Mouse (Mus musculus) 416B (cell line): ENCODE measurements around the gene Atp5j.
A peak's percentile ranks its signal among the peaks of the same experiment; 100 is the strongest.

Experiments
- DNase-seq: peaks from one replicate; pipeline ENCODE4 v3.0.0; 2011; ENCODE audit warnings: low read depth

The Atp5j gene

DNA sequence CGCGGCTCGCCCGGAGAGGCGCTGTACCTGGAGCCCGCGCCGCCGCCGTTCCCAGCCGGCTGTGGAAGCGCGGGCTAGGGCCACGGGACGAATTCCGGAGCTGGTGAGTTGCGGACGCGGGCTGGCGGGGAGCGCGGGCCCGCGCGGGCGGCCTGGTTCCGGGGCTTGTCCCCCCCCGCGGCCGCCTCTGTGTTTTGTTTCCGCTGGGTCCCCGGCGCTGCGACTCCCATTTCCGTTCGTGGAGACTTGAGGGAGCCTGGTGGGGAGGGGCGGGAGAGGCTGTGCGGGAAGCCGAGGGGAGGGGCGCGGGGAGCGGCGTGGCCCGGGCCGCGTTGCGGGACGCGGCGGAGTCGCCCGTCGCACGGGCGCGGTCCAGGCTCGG, at the start of gene Atp5j:
Gene Atp5j (minus strand): TSS at position 185 of the 382 bp plus-strand sequence.
- DNase-seq = peak; percentile 73

DNA sequence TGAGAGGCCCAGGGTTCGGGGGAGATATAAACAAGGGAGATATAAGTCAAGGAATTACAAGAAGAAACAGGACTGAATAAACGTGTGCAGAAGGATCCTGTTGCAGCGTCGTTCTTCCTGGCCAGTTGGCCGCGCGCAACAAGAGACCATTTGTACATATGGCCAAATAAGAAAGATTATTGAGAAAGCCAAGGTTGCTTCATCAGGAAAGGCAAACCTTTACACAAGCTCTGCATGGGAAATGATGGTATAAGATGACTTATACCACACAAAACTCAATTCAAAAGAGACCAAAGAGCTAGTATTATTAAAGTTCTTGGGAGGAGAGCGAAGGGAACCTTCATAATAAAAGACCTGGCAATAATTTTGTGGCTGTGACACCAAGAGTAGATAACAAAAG, 49.1 kb upstream of the Atp5j start:
- DNase-seq = peak; percentile 44

DNA sequence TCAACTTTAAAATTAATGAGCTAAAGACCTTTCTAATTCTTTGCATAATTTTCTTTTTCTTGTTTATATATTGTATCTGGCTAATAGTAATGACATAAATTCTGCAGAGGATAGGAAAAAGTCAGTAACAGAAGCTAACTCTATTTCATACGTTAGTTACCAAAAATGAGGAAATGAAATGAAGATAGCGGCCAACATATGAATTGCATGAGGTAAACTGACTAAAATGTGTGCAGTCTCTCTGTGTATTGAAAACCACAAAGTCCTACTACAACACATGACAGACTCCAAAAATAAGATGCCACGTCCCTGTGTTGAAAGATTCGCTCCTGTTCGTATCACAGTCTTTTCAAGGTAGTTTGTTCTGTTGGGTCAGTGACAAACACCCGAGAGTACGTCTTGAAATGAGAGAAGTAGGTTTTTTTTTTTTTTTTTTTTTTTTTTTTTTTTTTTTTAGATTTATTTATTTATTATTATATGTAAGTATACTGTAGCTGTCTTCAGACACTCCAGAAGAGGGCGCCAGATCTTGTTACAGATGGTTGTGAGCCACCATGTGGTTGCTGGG, 46.4 kb upstream of the Atp5j start:
- DNase-seq = peak; percentile 26

DNA sequence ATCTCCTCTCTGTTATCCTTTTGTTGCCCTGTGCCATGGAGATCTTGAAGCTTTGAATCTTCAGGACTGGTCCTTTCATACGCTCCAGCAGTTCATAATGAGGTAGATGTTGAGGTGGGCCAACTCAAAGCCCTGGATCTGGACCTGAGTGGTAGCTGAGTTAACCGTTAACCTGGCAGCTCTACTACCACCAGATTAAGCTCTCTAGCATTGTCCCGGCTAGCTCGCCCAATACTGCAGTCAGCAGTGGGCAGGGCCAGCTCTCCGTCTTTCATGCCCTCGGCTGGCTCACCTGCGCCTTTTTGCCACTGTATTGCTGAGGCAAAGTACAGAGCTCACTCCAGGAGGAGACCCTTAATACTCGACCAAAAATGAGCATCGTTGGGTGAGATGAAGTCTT, 45.7 kb upstream of the Atp5j start:
- DNase-seq = no peak

DNA sequence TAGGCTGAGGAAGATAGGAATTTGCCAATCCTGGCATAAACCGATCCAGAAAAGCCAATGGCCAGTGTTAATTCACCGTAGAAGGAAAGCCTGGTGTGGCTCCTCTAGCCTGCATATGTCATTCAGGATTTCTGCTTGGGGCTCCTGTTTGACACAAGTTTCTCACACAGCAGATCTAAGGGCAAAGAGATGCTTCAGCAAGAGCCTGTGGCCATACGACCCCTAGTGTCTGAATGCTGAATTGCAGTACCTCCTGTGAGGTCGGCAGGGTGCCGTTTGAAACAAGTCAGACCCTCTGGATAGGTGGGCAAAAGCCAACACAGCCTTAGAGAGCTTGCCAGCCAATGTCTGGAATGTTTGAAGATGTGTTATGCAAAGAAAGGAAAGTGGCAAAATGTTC, 43.7 kb upstream of the Atp5j start:
- DNase-seq = peak; percentile 80

DNA sequence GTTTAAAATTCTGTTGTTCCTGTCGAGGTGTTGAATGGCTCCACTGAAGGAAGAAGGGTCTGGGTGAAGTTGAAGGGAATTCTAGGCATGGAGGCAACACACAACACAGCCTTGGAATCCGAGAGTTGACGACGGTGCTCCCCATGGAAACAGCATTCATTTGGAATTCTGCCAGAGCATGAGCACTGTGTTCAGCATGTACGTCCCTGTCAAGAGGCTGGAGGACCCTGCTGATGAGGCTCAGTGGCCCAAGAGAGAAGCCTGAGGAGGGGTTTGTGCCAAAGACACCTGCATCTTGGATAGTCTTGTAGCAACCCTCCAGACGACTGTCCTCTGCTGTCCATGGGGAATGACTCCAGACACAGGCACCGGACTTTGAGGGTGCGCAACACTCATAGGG, 40.7 kb upstream of the Atp5j start:
- DNase-seq = no peak

DNA sequence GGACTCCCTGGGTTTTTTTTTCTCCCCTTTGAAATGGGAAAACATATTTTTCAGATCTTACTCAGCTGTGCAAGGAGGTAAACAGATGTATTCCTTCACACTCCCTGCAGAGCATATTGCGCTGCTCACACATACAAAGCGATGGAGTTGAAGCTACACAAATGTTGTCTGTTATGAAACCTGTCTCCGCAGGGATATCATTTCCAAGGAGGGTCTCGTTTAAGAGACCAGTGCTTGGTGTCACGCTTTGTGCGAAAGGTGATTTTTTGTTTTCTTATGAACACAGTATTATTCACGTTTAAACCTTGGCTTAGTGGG, 40.3 kb upstream of the Atp5j start:
- DNase-seq = no peak

DNA sequence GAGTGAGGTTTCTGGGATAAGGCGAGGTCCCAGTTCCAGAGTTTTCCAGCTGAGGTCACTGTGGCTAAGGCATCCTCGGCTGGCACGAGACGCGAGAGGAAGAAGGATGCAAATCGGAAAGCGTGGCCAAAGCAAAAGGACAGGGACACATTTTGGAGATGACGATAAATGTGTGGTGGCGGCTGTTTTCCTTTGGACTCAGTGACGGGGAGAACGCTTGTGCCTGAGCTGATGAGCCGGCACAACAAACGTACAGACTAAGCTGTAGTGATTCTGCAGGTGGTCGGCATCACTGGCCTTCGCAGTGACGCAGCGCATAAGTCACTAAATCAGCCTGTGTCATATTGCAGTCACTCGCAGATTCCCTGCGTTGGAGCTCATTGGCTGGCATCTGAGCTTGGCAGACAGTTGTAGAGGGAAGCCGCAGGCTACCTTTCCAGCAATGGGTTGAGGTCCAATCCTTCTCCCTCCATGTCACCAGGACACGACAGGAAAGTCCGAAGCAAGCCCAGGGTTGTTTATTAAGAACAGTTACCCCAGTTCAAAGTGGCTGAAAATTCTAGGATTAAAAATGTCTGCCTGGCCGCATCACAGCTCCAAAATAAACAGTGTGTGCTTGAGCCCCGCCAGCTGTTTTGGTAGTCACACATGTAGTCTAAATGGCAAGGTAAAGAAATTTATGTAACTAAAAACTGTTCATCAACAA, 39.7 kb upstream of the Atp5j start:
- no peak for DNase-seq

DNA sequence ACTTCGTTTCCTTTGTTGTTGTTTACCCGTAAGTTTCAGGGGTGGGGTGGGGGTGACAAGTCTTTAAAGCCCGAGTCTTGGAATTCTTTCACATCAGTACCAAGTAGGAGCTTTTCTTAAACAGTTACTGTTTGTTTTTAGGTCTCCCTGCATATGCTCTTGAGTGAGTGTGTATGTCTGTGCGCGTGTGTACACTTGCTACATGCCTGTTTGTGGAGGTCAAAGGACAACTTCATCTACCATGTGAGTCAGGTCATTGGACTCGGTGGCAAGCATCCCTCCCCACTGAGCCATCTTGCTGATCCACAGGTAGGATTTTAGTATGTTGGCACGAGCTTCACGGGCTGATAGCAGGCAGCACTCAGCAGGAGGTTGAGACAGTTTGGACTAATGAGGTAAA, 38.4 kb upstream of the Atp5j start:
- no peak for DNase-seq

DNA sequence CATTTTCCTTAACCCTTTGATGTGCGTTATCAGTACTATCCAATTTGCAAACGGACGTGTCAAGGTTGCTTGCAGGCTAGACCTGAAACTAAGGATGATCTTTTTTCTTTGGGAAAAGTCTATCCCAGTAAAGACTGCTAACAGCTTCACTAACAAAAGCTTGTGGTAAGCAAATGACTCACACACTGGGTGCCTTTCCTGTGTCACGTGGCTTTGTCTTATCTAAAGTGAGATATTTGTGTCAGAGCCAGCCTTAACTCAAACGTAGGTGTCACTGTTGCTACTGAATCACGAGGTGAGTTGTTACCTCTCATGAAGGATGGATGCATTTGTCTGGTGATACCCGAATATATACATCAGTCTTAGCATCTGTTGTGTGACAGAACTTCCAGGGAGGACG, 29.2 kb upstream of the Atp5j start:
- DNase-seq = peak; percentile 27

DNA sequence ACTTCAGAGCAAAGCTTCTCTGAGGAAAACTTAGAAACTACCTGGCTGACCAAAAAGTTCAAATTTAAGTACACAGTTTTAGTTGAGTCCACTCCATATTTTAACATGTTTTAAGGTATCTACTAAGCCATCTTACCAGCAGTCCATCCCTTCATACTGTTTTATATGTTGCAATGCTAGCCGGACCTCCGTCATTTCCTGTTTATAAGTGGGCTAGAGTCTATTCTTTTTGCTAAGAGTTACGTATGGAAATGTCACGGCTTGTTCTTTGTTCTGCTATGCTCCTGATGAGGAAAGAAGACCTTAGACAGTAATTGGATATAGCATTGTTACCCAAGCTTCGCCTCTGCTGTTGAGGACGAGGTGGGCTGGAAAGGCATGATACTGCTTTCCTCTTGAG, 18.1 kb upstream of the Atp5j start:
- DNase-seq = peak; percentile 29

DNA sequence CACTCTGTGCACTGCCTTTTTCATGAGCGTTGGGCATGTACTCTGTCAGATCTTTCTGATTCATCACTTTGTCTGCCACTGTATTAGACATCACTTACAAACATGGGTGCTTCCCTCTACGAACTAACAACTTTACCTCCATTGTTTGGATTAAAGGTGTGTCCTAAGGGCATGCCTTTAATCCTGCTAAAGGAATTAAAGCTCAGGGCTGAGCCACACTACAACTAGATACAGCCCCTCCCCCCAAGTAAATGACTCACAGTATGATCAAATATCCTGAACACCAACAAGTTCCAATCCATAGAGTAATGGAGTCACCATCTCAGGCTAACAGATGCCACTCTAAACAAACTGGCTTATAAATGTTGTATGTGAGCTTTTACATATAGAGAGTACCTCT, 3.2 kb upstream of the Atp5j start:
- DNase-seq = peak; percentile 28

DNA sequence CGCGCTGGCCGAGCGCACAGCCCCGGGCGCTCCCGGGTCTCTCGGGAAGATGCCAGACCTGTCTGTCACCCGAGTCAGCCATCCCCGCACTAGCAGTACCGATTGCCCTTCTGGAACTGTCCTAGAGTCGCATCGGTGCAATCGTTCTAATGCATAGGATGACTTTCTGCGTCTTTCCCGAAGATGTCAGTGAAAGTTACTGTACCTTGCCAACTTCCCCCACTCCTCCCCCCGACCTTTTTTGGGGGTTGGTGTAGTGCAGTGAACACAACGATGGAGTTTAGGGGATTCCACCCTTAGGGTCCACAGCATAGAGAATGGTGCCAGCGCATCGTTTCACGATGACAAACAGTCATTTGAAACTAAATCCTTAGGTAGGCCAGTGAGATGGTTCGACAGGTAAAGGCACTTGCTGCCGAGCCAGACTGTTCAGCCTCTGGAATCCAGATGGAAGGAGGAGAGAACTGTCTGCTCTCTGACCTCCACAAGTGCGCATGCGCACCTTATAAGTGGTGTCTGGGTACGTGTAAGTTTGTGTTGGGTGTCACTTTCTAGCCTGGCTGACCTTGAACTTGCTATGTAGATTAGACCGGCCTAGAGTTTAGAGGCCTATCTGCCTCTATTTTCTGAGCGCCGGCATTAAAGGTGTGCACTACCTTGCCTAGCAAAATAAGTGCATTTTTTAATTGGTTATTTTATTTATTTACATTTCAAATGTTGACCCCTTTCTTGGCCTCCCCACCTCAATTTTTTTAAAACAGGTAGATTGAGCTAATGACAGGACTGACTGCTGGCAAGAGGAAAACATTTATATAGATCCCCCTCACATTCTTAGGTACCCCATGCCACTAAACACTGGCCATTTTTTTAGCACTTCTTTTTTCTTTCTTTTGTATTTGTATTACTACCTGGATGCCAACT, 658 bp upstream of the Atp5j start:
- peak; percentile 91 for DNase-seq

DNA sequence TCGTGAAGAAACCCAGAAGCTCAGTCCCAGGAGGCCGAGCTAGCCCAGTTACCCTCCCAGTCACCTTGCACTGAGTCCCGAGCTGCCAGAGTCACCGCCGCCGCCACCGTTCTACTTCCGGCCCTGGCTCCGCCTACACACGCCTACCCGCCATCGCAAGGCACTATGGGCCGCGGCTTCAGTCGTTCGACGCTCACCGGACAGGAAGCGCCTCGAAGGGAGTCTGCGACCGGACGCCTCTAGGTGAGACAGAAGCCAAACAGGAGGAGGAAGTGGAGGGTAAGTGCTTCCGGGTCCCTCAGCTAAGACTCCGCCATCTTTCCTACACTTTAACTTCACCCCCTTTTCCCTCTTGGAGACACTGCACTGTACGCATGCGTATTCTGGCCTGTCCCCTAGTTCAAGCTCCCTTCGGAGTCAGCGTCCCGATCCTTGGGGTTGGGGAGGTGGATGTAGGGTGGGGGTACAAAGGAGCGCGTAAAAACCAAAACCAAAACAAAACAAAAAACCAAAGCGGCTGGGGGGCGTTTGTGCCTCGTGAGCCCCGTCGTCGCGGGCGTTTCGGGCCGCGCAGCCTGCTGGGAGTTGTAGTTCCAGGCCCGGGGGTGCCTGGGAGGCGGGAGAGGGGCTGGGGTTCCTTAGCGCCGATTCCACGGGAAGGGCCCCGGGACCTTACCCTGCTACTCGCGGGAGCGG, 532 bp downstream of the Atp5j start, which contains the start of gene Gabpa:
Gene Gabpa (plus strand): TSS at position 181 of the 696 bp plus-strand sequence.
- peak; percentile 98 for DNase-seq

DNA sequence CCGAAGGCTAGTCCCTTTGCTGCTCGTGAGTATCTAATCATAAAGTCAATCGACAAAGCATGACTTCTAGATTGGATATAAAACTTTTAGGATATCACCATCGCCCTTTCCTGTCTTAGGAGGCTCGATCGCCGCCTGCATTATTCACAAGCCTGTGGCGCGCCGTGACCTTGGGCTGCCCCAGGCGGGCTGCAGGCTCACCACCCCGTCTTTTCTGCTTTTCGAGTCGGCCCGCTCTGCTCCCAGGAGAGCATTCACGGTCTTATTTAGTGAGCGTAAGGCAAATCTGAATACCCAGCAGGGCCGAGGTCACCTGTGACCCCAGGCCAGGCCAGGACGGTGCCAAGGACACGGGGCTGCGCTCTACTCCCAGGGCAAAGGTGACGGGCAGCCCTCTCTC, 1.1 kb downstream of the Atp5j start:
- DNase-seq = no peak

DNA sequence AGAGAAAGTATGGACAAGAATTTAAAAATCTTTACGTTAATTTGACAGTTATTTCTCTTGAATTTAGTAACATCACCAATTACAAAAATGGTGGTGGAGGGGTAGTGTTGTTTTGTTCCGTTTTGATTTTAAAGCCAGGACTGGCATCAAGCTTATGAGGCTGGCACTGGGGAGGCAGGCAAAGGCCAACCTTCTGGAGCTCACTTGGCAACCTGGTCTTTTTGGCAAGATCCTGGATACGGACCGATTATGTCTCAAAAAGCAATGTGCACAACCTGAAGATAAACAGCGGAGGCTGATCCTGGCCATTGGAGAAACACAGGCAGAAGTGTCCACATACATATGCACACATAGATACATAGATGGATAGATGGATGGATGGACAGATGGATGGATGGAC, 2.7 kb downstream of the Atp5j start:
- DNase-seq = no peak

DNA sequence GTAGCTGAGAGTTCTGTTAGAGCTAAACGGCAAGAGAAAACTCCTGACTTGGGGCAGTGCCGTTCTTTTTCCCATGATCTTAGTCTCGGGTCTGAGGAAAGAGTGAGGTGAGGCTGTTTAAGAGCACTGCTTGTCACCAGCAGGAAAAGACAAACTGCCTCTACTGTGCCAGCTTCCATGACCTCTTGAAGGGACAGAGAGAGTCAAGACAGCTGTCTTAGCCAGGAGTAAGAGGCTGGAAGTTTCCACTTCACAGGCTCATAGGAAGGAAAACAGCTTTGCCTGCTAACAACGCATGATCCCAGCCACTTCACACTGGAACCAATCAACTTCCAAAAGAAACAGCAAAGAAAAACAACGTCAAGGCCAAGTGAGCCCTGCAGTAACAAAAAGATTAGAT, 3.7 kb downstream of the Atp5j start:
- DNase-seq = no peak

DNA sequence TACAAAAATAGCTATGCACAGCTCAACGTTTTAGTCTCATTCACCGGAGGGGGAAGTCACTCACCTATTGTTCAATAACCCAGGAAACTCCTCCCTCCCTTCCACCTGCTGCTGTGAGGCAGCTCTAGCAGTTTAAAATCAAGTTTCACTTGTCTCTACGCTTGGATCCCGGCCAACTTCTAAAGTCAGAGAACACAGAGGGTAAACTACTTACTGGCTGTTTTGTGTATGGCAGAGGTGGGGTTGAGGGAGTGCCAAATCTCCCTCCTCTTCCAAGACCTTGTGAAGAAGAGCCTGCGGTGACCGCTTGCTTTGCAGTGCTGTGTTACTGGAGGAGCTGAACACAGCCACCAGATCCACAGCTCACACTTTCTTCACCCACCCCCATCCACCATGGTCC, 10.4 kb downstream of the Atp5j start:
- no peak for DNase-seq

DNA sequence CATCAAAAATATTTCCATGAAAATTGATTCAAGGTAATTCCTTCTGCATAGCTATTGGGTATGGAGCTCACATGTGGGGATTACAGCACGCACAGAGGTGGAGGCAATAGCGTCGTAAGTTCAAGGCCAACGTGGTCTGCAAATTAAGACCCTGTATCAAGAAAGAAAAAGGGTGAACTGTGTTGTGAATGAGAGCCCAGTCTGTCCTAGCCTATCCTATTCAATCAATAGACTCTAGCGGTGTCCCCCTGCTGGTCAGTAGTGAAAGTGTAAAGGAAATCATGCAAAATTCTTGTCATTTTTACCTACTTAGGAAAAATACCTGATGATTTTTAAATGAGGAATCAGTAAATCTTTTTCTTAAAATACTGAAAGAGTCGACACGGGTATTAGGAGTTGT, 18.0 kb downstream of the Atp5j start:
- peak; percentile 61 for DNase-seq

DNA sequence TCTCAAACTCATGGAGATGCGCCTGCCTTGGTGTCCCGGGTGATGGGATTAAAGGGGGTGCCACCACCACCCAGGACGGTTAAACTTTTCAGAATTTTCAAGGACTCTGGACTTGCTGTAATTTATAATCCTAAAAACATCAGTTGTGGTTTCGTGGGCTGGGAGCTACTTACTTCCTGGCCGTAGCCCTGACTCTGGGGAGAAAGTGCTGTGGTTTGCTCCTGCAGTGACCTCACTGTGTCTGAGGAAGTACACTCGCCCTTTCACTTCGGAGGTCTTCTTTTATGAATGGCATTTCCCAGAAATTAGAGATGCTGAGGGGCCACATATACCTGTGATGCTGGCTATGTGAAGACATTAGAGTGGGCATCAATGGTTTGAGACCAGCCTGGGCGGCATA, 20.9 kb downstream of the Atp5j start:
- peak; percentile 80 for DNase-seq

DNA sequence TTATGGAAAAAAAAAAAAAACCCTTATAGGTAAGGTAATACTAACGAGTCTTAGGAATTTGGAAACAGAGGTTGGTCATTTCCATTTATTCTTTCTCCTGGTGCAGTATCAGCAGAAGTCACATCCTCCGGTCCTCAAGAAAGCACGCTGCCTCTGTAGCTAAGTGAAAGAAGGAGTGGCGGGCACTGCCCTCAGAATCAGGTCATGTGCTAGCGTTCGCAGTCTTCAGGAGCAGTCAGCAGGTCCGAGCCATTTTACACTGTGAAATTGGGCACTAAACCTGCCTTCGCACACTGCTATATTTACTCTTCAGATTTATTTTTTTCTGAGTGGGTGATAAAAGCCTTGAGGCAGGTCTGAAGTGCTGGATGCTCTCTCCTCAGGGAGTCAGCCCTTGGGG, 21.6 kb downstream of the Atp5j start:
- DNase-seq = peak; percentile 58

DNA sequence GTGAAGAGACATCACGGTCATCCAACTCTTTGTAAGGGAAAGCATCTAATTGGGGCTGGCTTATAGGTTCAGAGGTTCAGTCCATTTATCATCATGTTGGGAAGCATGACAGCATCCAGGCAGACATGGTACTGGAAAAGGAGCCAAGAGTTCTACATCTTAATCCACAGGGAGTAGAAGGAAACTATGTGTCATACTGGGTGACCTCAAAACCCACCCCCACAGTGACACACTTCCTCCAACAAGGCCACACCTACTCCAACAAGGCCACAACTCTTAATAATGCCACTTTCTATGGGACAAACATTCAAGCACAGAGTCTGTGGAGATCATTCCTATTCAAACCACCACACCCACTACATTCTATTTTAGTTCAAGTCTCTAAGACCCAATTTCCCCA, 25.2 kb downstream of the Atp5j start:
- peak; percentile 81 for DNase-seq

DNA sequence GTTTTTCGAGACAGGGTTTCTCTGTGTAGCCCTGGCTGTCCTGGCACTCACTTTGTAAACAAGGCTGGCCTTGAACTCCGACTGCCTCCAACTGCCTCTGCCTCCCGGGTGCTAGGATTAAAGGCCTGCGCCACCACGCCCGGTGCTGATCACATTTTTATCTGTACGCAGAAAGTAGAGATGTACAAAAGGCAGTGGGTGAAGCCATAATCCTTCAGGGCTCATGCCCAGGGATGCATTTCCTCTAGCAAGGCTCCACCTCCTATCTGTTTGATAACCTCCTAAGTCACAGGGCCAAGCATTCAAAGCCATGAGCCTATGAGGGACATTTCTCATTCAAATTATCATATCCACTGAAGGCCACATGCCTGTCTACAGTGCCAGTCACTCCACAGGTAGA, 27.6 kb downstream of the Atp5j start:
- no peak for DNase-seq
